Mouse (Mus musculus) MEL (cell line): ENCODE results near the gene Hsd17b13. TPM values are rescaled to one million over a fixed set of nuclear protein-coding genes. Genes with fewer than 3 reads are reported as not detected.

ENCODE experiments used
- DNase-seq: peaks from one replicate; pipeline ENCODE4 v3.0.0; 2011; ENCODE audit warnings: low read depth, low spot score
- H3K27ac ChIP-seq: 2 replicates; pipeline ENCODE4 v1.5.1; 2012; ENCODE audit warnings: low read depth, mild to moderate bottlenecking, control low read depth, low read length, moderate library complexity; ENCODE audit not compliant: control insufficient read depth
- H3K27me3 ChIP-seq, 2 experiments: fragments of 150-350 bp in 1 of 2; sonication (generic) in 1 of 2; 2 replicates each; pipeline ENCODE4 v1.6.1; 2012; ENCODE audit warnings: low read length in 2 of 2, mild to moderate bottlenecking in 2 of 2, improper control_type of control experiment in 1 of 2, moderate library complexity in 1 of 2; ENCODE audit not compliant: insufficient read depth in 2 of 2, control insufficient read depth in 1 of 2
- H3K36me3 ChIP-seq, 2 experiments: 2 replicates each; pipeline ENCODE4 v1.6.1; 2012 to 2014; ENCODE audit warnings: low read length in 2 of 2, improper control_type of control experiment in 1 of 2, inconsistent platforms in 1 of 2, mild to moderate bottlenecking in 1 of 2; ENCODE audit not compliant: insufficient read depth in 2 of 2, control insufficient read depth in 1 of 2
- H3K4me1 ChIP-seq, 2 experiments: fragments of 150-350 bp in 1 of 2; sonication (generic) in 1 of 2; 2 replicates each; pipeline ENCODE4 v1.6.1; 2012; ENCODE audit warnings: low read length in 2 of 2, improper control_type of control experiment in 1 of 2, mild to moderate bottlenecking in 1 of 2; ENCODE audit not compliant: insufficient read depth in 2 of 2, control insufficient read depth in 1 of 2
- H3K4me3 ChIP-seq, 2 experiments: fragments of 150-350 bp in 1 of 2; sonication (generic) in 1 of 2; 2 replicates each; pipeline ENCODE4 v1.5.1; 2012; ENCODE audit warnings: low read depth in 2 of 2, low read length in 2 of 2, mild to moderate bottlenecking in 2 of 2, moderate library complexity in 2 of 2, control low read depth in 1 of 2, improper control_type of control experiment in 1 of 2; ENCODE audit not compliant: control insufficient read depth in 1 of 2, insufficient read depth in 1 of 2
- H3K79me2 ChIP-seq: 2 replicates; pipeline ENCODE4 v1.6.1; 2012; ENCODE audit warnings: mild to moderate bottlenecking, low read length, moderate library complexity; ENCODE audit not compliant: control insufficient read depth, poor library complexity, insufficient read depth
- H3K9ac ChIP-seq: 2 replicates; pipeline ENCODE4 v1.6.1; 2012; ENCODE audit warnings: low read depth, mild to moderate bottlenecking, control low read depth, low read length, moderate library complexity; ENCODE audit not compliant: control insufficient read depth, poor library complexity, severe bottlenecking
- H3K9me3 ChIP-seq: fragments of 150-350 bp; sonication (generic); replicated peaks from 2 replicates; pipeline ENCODE4 v1.6.1; 2012; ENCODE audit warnings: mild to moderate bottlenecking, low read length, improper control_type of control experiment, moderate library complexity; ENCODE audit not compliant: insufficient read depth
- CHD1 ChIP-seq: IDR thresholded peaks from 2 replicates; pipeline ENCODE4 v1.6.1; 2012; ENCODE audit warnings: low read depth, mild to moderate bottlenecking, inconsistent platforms, low read length, improper control_type of control experiment
- CTCF ChIP-seq, 3 experiments: IDR thresholded peaks in 2 of 3; conservative IDR thresholded peaks in 1 of 3; 2 replicates each; pipeline ENCODE4 v1.5.1; 2011 to 2012; ENCODE audit warnings: low read length in 3 of 3, low read depth in 2 of 3, mild to moderate bottlenecking in 2 of 3, improper control_type of control experiment in 1 of 3, inconsistent platforms in 1 of 3, mixed read lengths in 1 of 3, moderate library complexity in 1 of 3; ENCODE audit not compliant: control insufficient read depth in 1 of 3, insufficient read depth in 1 of 3, poor library complexity in 1 of 3, severe bottlenecking in 1 of 3
- ETS1 ChIP-seq: IDR thresholded peaks from 2 replicates; pipeline ENCODE4 v1.6.1; 2012; ENCODE audit warnings: low read depth, mild to moderate bottlenecking, inconsistent platforms, low read length, improper control_type of control experiment, moderate library complexity
- GABPA ChIP-seq: IDR thresholded peaks from 2 replicates; pipeline ENCODE4 v1.6.1; 2012; ENCODE audit warnings: low read depth, mild to moderate bottlenecking, inconsistent platforms, low read length, improper control_type of control experiment, moderate library complexity
- GATA1 ChIP-seq: IDR thresholded peaks from 2 replicates; pipeline ENCODE4 v1.6.1; 2011; ENCODE audit warnings: low read depth, low read length, improper control_type of control experiment
- HCFC1 ChIP-seq: IDR thresholded peaks from 2 replicates; pipeline ENCODE4 v1.6.1; 2012; ENCODE audit warnings: low read depth, mild to moderate bottlenecking, inconsistent platforms, low read length, improper control_type of control experiment, moderate library complexity
- MAFK ChIP-seq: IDR thresholded peaks from 2 replicates; pipeline ENCODE4 v1.6.1; 2011; ENCODE audit warnings: low read depth, mild to moderate bottlenecking, low read length, improper control_type of control experiment, borderline replicate concordance
- MAX ChIP-seq: IDR thresholded peaks from 2 replicates; pipeline ENCODE4 v1.6.1; 2011; ENCODE audit warnings: low read length, improper control_type of control experiment
- MAZ ChIP-seq: IDR thresholded peaks from 2 replicates; pipeline ENCODE4 v1.6.1; 2012; ENCODE audit warnings: low read depth, mild to moderate bottlenecking, inconsistent platforms, low read length, improper control_type of control experiment
- MYC ChIP-seq: IDR thresholded peaks from 2 replicates; pipeline ENCODE4 v1.6.1; 2011; ENCODE audit warnings: low read depth, mild to moderate bottlenecking, low read length, improper control_type of control experiment, moderate library complexity
- NRF1 ChIP-seq: IDR thresholded peaks from 2 replicates; pipeline ENCODE4 v1.6.1; 2014; ENCODE audit warnings: low read depth, mild to moderate bottlenecking, inconsistent platforms, low read length, improper control_type of control experiment, moderate library complexity; ENCODE audit not compliant: poor library complexity, insufficient read depth, severe bottlenecking
- POLR2A ChIP-seq, 2 experiments: IDR thresholded peaks; 2 replicates each; pipeline ENCODE4 v1.6.1; 2011 to 2012; ENCODE audit warnings: low read length in 2 of 2, mild to moderate bottlenecking in 2 of 2, control low read depth in 1 of 2, improper control_type of control experiment in 1 of 2, low read depth in 1 of 2, moderate library complexity in 1 of 2; ENCODE audit not compliant: control insufficient read depth in 1 of 2, insufficient read depth in 1 of 2, poor library complexity in 1 of 2
- RAD21 ChIP-seq: IDR thresholded peaks from 2 replicates; pipeline ENCODE4 v1.6.1; 2011; ENCODE audit warnings: mild to moderate bottlenecking, low read depth, low read length, improper control_type of control experiment
- RCOR1 ChIP-seq: IDR thresholded peaks from 2 replicates; pipeline ENCODE4 v1.6.1; 2012; ENCODE audit warnings: low read depth, mild to moderate bottlenecking, inconsistent platforms, low read length, improper control_type of control experiment
- SIN3A ChIP-seq: IDR thresholded peaks from 2 replicates; pipeline ENCODE4 v1.6.1; 2012; ENCODE audit warnings: low read length, improper control_type of control experiment, inconsistent platforms
- TBP ChIP-seq: IDR thresholded peaks from 2 replicates; pipeline ENCODE4 v1.8.0; 2011; ENCODE audit warnings: low read depth, low read length, improper control_type of control experiment
- TCF12 ChIP-seq: IDR thresholded peaks from 2 replicates; pipeline ENCODE4 v1.6.1; 2014; ENCODE audit warnings: low read depth, mild to moderate bottlenecking, inconsistent platforms, low read length, improper control_type of control experiment, moderate library complexity
- USF2 ChIP-seq, 2 experiments: IDR thresholded peaks; 2 replicates each; pipeline ENCODE4 v1.6.1; 2011 to 2012; ENCODE audit warnings: improper control_type of control experiment in 2 of 2, low read length in 2 of 2, borderline replicate concordance in 1 of 2, inconsistent platforms in 1 of 2, low read depth in 1 of 2, mild to moderate bottlenecking in 1 of 2; ENCODE audit not compliant: insufficient read depth in 1 of 2
- ZC3H11A ChIP-seq: IDR thresholded peaks from 2 replicates; pipeline ENCODE4 v1.6.1; 2012; ENCODE audit warnings: low read depth, mild to moderate bottlenecking, inconsistent platforms, low read length, improper control_type of control experiment
- polyA plus RNA-seq, 2 experiments: library from polyadenylated mRNA; stranded (reverse) in 1 of 2; unstranded in 1 of 2; fragments of >175 nt in 1 of 2; fragments of >200 nt in 1 of 2; gene quantifications; 2 replicates each; pipeline versions ENCODE4 v1.2.1 to v1.2.4; 2012; ENCODE audit warnings: low replicate concordance in 2 of 2, low read depth in 1 of 2; ENCODE audit not compliant: insufficient read length in 2 of 2, insufficient read depth in 1 of 2, missing spikeins in 1 of 2
- total RNA-seq: library from RNA; depleted of rRNA; stranded (reverse); fragments of 300-350 nt; gene quantifications from 2 replicates; pipeline ENCODE4 v1.2.3, GENCODE M21; 2012

The Hsd17b13 gene
- total and polyA plus RNA-seq, 3 experiments = 0.08 TPM; not detected in 2

DNA sequence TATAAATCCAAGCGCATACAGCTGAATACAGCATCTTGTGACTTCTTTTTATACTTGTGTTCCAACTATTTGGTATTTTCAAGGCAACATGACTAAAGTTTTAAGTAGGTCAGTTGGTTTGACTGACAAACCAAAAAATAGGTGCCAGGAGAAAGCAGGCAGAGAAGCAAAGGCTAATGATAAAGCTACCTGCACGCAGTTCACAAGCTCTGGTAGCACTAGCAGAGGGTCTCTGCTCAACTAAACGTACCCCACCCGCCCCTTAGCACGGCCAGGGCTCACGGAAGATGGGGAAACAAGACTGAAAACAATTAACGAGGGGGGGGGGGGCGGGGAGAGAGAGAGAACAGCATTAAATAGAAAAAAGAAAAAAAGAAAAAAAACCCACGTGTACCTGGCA lies 67.1 kb downstream of the Hsd17b13 start:
- Histone ChIP-seq H3K4me1 (peaks cover 3 to 10% of the 10 kb centered on the region in 2 experiments), H3K9me3 (no peaks in the 10 kb centered on the region), H3K79me2 (peaks cover 6% of the 10 kb centered on the region; the same call in 1 of the 2 replicates), H3K27ac (no peak overlapping the region), H3K27me3 (no peaks in the 10 kb centered on the region), H3K36me3 (peaks cover 0 to 9% of the 10 kb centered on the region in 2 experiments; a peak in 2 of 4 replicates), H3K9ac (peak overlapping the region; percentile 92), H3K4me3 (peak overlapping the region; percentile 82 to 87; a peak in 3 of 4 replicates)
- no peak for DNase-seq
- TF ChIP-seq RCOR1 = no peak
- TF ChIP-seq GABPA = no peak
- no peak for TF ChIP-seq NRF1
- 0 out of 2 replicates have a peak, but pooled peaks have one; percentile 18 for TF ChIP-seq MAZ

DNA sequence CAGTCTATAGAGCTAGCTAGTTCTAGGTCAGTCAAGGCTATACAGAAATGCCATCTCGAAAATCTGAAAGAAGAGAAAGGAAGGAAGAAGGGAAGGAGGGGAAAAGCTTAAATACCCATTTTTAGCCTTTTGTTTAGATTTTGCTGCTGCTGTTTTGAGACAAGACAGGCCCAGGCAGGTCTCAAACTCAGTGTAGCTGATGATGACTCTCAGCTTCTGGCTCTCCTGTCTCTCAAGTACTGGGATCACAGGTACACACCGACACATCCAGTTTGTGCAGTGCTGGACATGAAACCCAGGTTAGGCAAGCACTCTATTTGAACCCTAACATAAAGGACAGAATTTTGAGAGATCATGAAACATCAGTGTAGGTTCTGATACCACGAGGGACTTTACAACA lies 67.7 kb downstream of the Hsd17b13 start:
- no peaks in the 10 kb centered on the region for H3K9me3 ChIP-seq
- H3K27me3 ChIP-seq = no peaks in the 10 kb centered on the region; a peak in 1 of 4 replicates
- TF ChIP-seq RCOR1 = no peak
- TF ChIP-seq GATA1 = no peak
- no peak for TF ChIP-seq TBP
- TF ChIP-seq CHD1 = no peak
- no peak for TF ChIP-seq TCF12
- no peak for TF ChIP-seq ETS1
- TF ChIP-seq ZC3H11A = no peak
- no peak for TF ChIP-seq CTCF (IDR thresholded peaks at IDR 0.05 in 2 of 3, conservative IDR thresholded peaks at IDR 0.05 in 1 of 3; ENCODE audit: control insufficient read depth in 1 of 3, insufficient read depth in 1 of 3, low read depth in 2 of 3, low read length in 3 of 3, poor library complexity in 1 of 3, severe bottlenecking in 1 of 3)
- TF ChIP-seq NRF1 = no peak
- no peak for TF ChIP-seq HCFC1
- TF ChIP-seq MAFK = no peak
- DNase-seq = no peak
- H3K4me1 ChIP-seq = peaks cover 3 to 10% of the 10 kb centered on the region in 2 experiments
- H3K4me3 ChIP-seq = no peak overlapping the region
- H3K27ac ChIP-seq = no peak overlapping the region
- peaks cover 0 to 9% of the 10 kb centered on the region in 2 experiments; a peak in 2 of 4 replicates for H3K36me3 ChIP-seq
- H3K9ac ChIP-seq = no peak overlapping the region
- peaks cover 6% of the 10 kb centered on the region; the same call in 1 of the 2 replicates for H3K79me2 ChIP-seq

DNA sequence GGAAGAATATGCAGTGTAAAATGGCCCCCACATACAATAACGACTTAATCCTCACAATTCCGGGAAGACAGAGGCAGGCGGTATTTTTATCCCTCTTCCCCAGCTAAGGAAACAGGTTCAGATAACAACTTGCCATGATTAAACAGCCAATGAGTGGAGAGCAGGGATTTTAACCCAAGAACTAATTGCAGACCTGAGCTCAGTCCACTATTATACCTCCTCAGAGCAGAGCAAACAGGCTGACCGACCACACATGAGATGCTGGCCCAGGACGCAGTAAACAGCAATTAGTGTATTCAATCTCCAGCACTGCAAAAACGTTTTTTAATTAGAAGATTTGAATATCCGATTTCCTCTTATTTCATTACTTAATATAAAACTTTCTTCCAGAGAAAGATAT lies 68.4 kb downstream of the Hsd17b13 start:
- Histone ChIP-seq H3K36me3 (peaks cover 0 to 9% of the 10 kb centered on the region in 2 experiments; a peak in 2 of 4 replicates), H3K4me3 (no peak overlapping the region), H3K27ac (no peak overlapping the region), H3K79me2 (peaks cover 6% of the 10 kb centered on the region; the same call in 1 of the 2 replicates), H3K9ac (no peak overlapping the region), H3K27me3 (no peaks in the 10 kb centered on the region; a peak in 1 of 4 replicates), H3K4me1 (peaks cover 3 to 10% of the 10 kb centered on the region in 2 experiments), H3K9me3 (no peaks in the 10 kb centered on the region)
- no peak for TF ChIP-seq RAD21
- TF ChIP-seq SIN3A = no peak
- no peak for TF ChIP-seq MYC
- TF ChIP-seq USF2 (IDR thresholded peaks at IDR 0.05; ENCODE audit: borderline replicate concordance in 1 of 2, insufficient read depth in 1 of 2, low read depth in 1 of 2, low read length in 2 of 2) = no peak
- no peak for TF ChIP-seq MAX
- no peak for TF ChIP-seq POLR2A (IDR thresholded peaks at IDR 0.05; ENCODE audit: control insufficient read depth in 1 of 2, insufficient read depth in 1 of 2, low read depth in 1 of 2, low read length in 2 of 2, poor library complexity in 1 of 2)
- DNase-seq = no peak
